Mouse (Mus musculus) neural tube, embryonic 13.5 days (tissue): ENCODE data around the gene Kctd17. TPM values are rescaled to one million over a fixed set of nuclear protein-coding genes. Genes with fewer than 3 reads are reported as not detected.

Experiments
- ATAC-seq: fragments of 200-750 bp; cut with Nextera tagmentation; 2 replicates; pipeline ENCODE4 v1.8.0; 2017; ENCODE audit warnings: low read depth, mild to moderate bottlenecking, moderate TSS enrichment, moderate library complexity
- H3K27ac ChIP-seq: fragments of 300-500 bp; sonication (generic); replicated peaks from 2 replicates; pipeline ENCODE4 v1.5.1; 2015; ENCODE audit warnings: moderate library complexity, mild to moderate bottlenecking, inconsistent platforms
- H3K27me3 ChIP-seq: fragments of 300-500 bp; sonication (generic); 2 replicates; pipeline ENCODE4 v1.6.1; 2015; ENCODE audit warnings: mild to moderate bottlenecking, inconsistent platforms
- H3K36me3 ChIP-seq: fragments of 300-500 bp; sonication (generic); 2 replicates; pipeline ENCODE4 v1.6.1; 2015; ENCODE audit warnings: mild to moderate bottlenecking, inconsistent platforms
- H3K4me1 ChIP-seq: fragments of 300-500 bp; sonication (generic); replicated peaks from 2 replicates; pipeline ENCODE4 v1.6.1; 2015; ENCODE audit warnings: inconsistent platforms
- H3K4me2 ChIP-seq: fragments of 300-500 bp; sonication (generic); 2 replicates; pipeline ENCODE4 v1.6.1; 2015; ENCODE audit warnings: inconsistent platforms, mild to moderate bottlenecking, moderate library complexity
- H3K4me3 ChIP-seq: fragments of 300-500 bp; sonication (generic); 2 replicates; pipeline ENCODE4 v1.5.1; 2015; ENCODE audit warnings: mild to moderate bottlenecking, inconsistent platforms
- H3K9ac ChIP-seq: fragments of 300-500 bp; sonication (generic); 2 replicates; pipeline ENCODE4 v1.6.1; 2015; ENCODE audit warnings: moderate library complexity, mild to moderate bottlenecking, inconsistent platforms
- H3K9me3 ChIP-seq: fragments of 300-500 bp; sonication (generic); 2 replicates; pipeline ENCODE4 v1.6.1; 2016; ENCODE audit warnings: inconsistent platforms
- WGBS: fragments of 180-500 bp; shearing (Covaris S2); methylation state at CpG from one replicate; pipeline ENCODE4 v1.1.7; 2015; 5-methylcytosine and 5-hydroxymethylcytosine counted together
- polyA plus RNA-seq: library from polyadenylated mRNA; unstranded; fragments of >200 nt; fragmentation: Nextera tagmentation; extraction: Ambion mirVana; gene quantifications from 2 replicates; pipeline ENCODE4 v1.2.1, GENCODE M21; 2015

Gene Kctd17
- polyA plus RNA-seq, 1 experiment from 2014 or later, result 122 TPM

GRCm38 (mm10) chr15:78476878-78477277 is 48.5 kb downstream of the Kctd17 start:
- no peak overlapping the region for H3K27ac ChIP-seq
- 90% methylated on average over 1 of the region's 1 CpGs for WGBS
- H3K4me2 ChIP-seq, result no peak overlapping the region
- no peak overlapping the region for H3K9ac ChIP-seq
- H3K4me3 ChIP-seq, result no peak overlapping the region
- H3K36me3 ChIP-seq, result no peaks in the 10 kb centered on the region
- ATAC-seq, result no peak
- H3K4me1 ChIP-seq, result no peaks in the 10 kb centered on the region
- no peaks in the 10 kb centered on the region for H3K9me3 ChIP-seq
- H3K27me3 ChIP-seq, result no peaks in the 10 kb centered on the region

- Histone ChIP-seq H3K27me3 (no peaks in the 10 kb centered on the region), H3K9ac (no peak overlapping the region), H3K9me3 (no peaks in the 10 kb centered on the region), H3K4me1 (no peaks in the 10 kb centered on the region), H3K4me2 (no peak overlapping the region), H3K4me3 (no peak overlapping the region), H3K36me3 (no peaks in the 10 kb centered on the region), H3K27ac (no peak overlapping the region)
- no peak for ATAC-seq
- WGBS, result 93% methylated on average over 4 of the region's 4 CpGs
Observed at GRCm38 (mm10) chr15:78478073-78478472, 49.7 kb downstream of the Kctd17 start.

- H3K27me3 ChIP-seq, result no peaks in the 10 kb centered on the region
- H3K9me3 ChIP-seq, result no peaks in the 10 kb centered on the region
- H3K27ac ChIP-seq, result no peak overlapping the region
- no peaks in the 10 kb centered on the region for H3K36me3 ChIP-seq
- WGBS, result 81% methylated on average over 5 of the region's 5 CpGs
- ATAC-seq, result no peak
- no peak overlapping the region for H3K4me2 ChIP-seq
- H3K9ac ChIP-seq, result no peak overlapping the region
- H3K4me1 ChIP-seq, result no peaks in the 10 kb centered on the region
- H3K4me3 ChIP-seq, result no peak overlapping the region
Observed at GRCm38 (mm10) chr15:78479470-78479869, 51.1 kb downstream of the Kctd17 start.

DNA sequence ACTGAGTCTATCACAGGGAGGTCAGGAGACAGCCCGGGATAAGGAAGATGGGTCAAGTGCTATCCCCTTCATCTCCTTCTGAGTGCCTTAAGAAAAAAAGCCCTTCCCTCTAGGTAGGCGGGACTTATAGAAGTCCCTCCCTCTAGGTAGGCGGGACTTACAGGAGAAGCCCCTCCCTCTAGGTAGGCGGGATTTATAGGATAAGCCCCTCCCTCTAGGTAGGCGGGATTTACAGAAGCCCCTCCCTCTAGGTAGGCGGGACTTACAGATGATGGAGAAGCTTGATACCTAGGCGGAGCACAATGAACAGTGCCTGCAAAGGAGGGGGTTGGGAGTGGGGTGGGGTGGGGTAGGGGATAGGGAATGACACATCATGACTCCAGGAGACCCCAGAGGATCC is 51.7 kb downstream of the Kctd17 start:
- no peaks in the 10 kb centered on the region for H3K4me1 ChIP-seq
- WGBS, result 81% methylated on average over 7 of the region's 7 CpGs
- no peaks in the 10 kb centered on the region for H3K27me3 ChIP-seq
- no peak overlapping the region for H3K9ac ChIP-seq
- ATAC-seq, result no peak
- H3K36me3 ChIP-seq, result no peaks in the 10 kb centered on the region
- H3K4me2 ChIP-seq, result no peak overlapping the region
- H3K4me3 ChIP-seq, result no peak overlapping the region
- H3K27ac ChIP-seq, result no peak overlapping the region
- no peaks in the 10 kb centered on the region for H3K9me3 ChIP-seq

GRCm38 (mm10) chr15:78480991-78481390 is 52.6 kb downstream of the Kctd17 start:
- no peak overlapping the region for H3K4me3 ChIP-seq
- no peaks in the 10 kb centered on the region for H3K4me1 ChIP-seq
- H3K27ac ChIP-seq, result no peak overlapping the region
- WGBS, result 79% methylated on average over 2 of the region's 2 CpGs
- ATAC-seq, result no peak
- no peaks in the 10 kb centered on the region for H3K27me3 ChIP-seq
- H3K9ac ChIP-seq, result no peak overlapping the region
- H3K4me2 ChIP-seq, result no peak overlapping the region
- H3K36me3 ChIP-seq, result no peaks in the 10 kb centered on the region
- H3K9me3 ChIP-seq, result no peaks in the 10 kb centered on the region

- Histone ChIP-seq H3K4me2 (no peak overlapping the region), H3K4me1 (no peaks in the 10 kb centered on the region), H3K9ac (no peak overlapping the region), H3K27me3 (no peaks in the 10 kb centered on the region), H3K4me3 (no peak overlapping the region), H3K36me3 (no peaks in the 10 kb centered on the region), H3K9me3 (no peaks in the 10 kb centered on the region), H3K27ac (no peak overlapping the region)
- no peak for ATAC-seq
- 56% methylated on average over 9 of the region's 9 CpGs for WGBS
Observed at GRCm38 (mm10) chr15:78481448-78482000, 53.2 kb downstream of the Kctd17 start.

- 71% methylated on average over 3 of the region's 3 CpGs for WGBS
- Histone ChIP-seq H3K9ac (no peak overlapping the region), H3K9me3 (no peaks in the 10 kb centered on the region), H3K4me3 (no peak overlapping the region), H3K4me1 (no peaks in the 10 kb centered on the region), H3K27ac (no peak overlapping the region), H3K4me2 (no peak overlapping the region), H3K36me3 (no peaks in the 10 kb centered on the region), H3K27me3 (no peaks in the 10 kb centered on the region)
- ATAC-seq, result no peak
Observed at GRCm38 (mm10) chr15:78482518-78482917, 54.2 kb downstream of the Kctd17 start.

DNA sequence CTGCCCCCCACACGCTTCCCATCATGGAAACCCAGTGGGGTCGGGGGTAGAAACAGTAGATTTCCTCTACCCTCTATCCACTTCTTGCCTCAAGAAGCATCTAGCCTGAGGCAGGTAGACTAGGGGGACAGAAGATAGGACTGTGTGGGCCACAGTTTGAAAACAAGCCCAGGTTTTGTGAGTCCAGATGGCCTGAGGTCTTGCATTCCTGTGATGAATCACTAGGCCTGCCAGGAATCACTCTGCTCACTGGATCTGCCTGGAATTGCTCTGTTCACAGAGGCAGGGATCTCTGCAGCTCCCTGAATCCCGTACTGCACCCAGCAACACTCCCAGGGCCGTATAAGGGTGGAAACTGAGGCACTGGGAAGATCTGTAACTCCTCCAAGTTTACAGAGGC is 54.9 kb downstream of the Kctd17 start:
- H3K36me3 ChIP-seq, result no peaks in the 10 kb centered on the region
- H3K4me1 ChIP-seq, result no peaks in the 10 kb centered on the region
- no peak overlapping the region for H3K4me3 ChIP-seq
- no peak overlapping the region for H3K9ac ChIP-seq
- WGBS, result 75% methylated on average over 4 of the region's 4 CpGs
- no peak overlapping the region for H3K27ac ChIP-seq
- ATAC-seq, result no peak
- H3K4me2 ChIP-seq, result no peak overlapping the region
- no peaks in the 10 kb centered on the region for H3K27me3 ChIP-seq
- H3K9me3 ChIP-seq, result no peaks in the 10 kb centered on the region

DNA sequence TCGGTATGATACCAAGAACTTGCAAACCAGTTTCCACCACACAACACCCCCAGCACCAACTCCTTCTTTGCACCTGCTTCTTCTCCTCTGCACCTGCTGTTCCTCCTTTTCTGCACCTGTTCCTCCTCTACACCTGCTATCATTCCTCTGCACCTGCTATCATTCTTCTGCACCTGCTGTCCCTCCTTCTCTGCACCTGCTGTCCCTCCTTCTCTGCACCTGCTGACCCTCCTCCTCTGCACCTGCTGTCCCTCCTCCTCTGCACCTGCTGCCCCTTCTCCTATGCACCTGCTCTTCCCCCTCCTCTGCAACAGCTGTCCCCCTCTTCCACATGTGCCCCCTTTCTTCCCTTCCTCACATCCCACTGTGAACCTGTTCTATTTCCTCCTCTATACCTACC is 58.2 kb downstream of the Kctd17 start:
- H3K36me3 ChIP-seq, result no peaks in the 10 kb centered on the region
- ATAC-seq, result no peak

GRCm38 (mm10) chr15:78487066-78487465 is 58.7 kb downstream of the Kctd17 start:
- no peaks in the 10 kb centered on the region for H3K4me1 ChIP-seq
- 71% methylated on average over 4 of the region's 4 CpGs for whole genome bisulfite sequencing
- H3K9me3 ChIP-seq, result no peaks in the 10 kb centered on the region
- H3K4me2 ChIP-seq, result no peak overlapping the region
- no peak for ATAC-seq
- H3K9ac ChIP-seq, result no peak overlapping the region
- H3K4me3 ChIP-seq, result no peak overlapping the region
- no peaks in the 10 kb centered on the region for H3K27me3 ChIP-seq
- H3K27ac ChIP-seq, result no peak overlapping the region
- no peaks in the 10 kb centered on the region for H3K36me3 ChIP-seq

More for the DNA sequence above, 58.2 kb downstream of the Kctd17 start:
- 81% methylated on average over 1 of the region's 1 CpGs for WGBS
- no peaks in the 10 kb centered on the region for H3K27me3 ChIP-seq
- no peaks in the 10 kb centered on the region for H3K9me3 ChIP-seq
- H3K4me2 ChIP-seq, result no peak overlapping the region
- no peak overlapping the region for H3K9ac ChIP-seq
- H3K4me3 ChIP-seq, result no peak overlapping the region
- no peaks in the 10 kb centered on the region for H3K4me1 ChIP-seq
- no peak overlapping the region for H3K27ac ChIP-seq

Other genes starting within 250 kb of the Kctd17 start
- 2.5 and 4.1 TPM in 2 replicates for gene Pvalb, start 222.2 kb upstream of the Kctd17 start, polyA plus RNA-seq
- 1.1 and 1.9 TPM in 2 replicates for gene Ncf4, start 183.8 kb upstream of the Kctd17 start, polyA plus RNA-seq
- 0.13 and 0.54 TPM in 2 replicates for gene Csf2rb2, start 122.8 kb upstream of the Kctd17 start, polyA plus RNA-seq
- 0.48 and 1.1 TPM in 2 replicates for gene Csf2rb, start 102.8 kb upstream of the Kctd17 start, polyA plus RNA-seq
- not detected in 2 replicates for gene Tex33, start 32.7 kb upstream of the Kctd17 start, polyA plus RNA-seq
- 7.9 and 11.4 TPM in 2 replicates for gene Tst, start 22.7 kb upstream of the Kctd17 start, polyA plus RNA-seq
- 2.3 and 2.9 TPM in 2 replicates for gene Mpst, start 22.1 kb upstream of the Kctd17 start, polyA plus RNA-seq
- gene Tmprss6, start 40.1 kb downstream of the Kctd17 start, polyA plus RNA-seq, result 0.15 and 0.28 TPM in 2 replicates
- gene Il2rb, start 66.7 kb downstream of the Kctd17 start, polyA plus RNA-seq, result 0.06 TPM in 1 of 2 replicates, not detected in the other
- gene C1qtnf6, start 102.9 kb downstream of the Kctd17 start, polyA plus RNA-seq, result 7.4 and 8.5 TPM in 2 replicates
- gene Sstr3, start 116.1 kb downstream of the Kctd17 start, polyA plus RNA-seq, result 0.25 and 0.29 TPM in 2 replicates
- 6.4 and 8.8 TPM in 2 replicates for gene Rac2, start 144.2 kb downstream of the Kctd17 start, polyA plus RNA-seq
- 7.3 and 7.7 TPM in 2 replicates for gene Cyth4, start 168.5 kb downstream of the Kctd17 start, polyA plus RNA-seq